Mouse (Mus musculus) colon, adult 2 months (tissue): ENCODE data around the gene Lmf2. TPM values are rescaled to one million over a fixed set of nuclear protein-coding genes. Genes with fewer than 3 reads are reported as not detected.

Experiments used
- polyA plus RNA-seq: library from polyadenylated mRNA; depleted of rRNA; stranded (reverse); fragments of >200 nt; gene quantifications from 2 replicates; pipeline ENCODE4 v1.2.3, GENCODE M21; 2012; rRNA removed

The Lmf2 gene
- 43.5 and 43.9 TPM in 2 replicates for polyA plus RNA-seq

GRCm38 (mm10) chr15:89355241-89356187, at the start of gene Lmf2, which contains the start of gene Ncaph2:
Gene Lmf2 (minus strand): TSS chr15:89355659.
Gene Ncaph2 (plus strand): TSS chr15:89355719.

GRCm38 (mm10) chr15:89384617-89385016, 29.2 kb upstream of the Lmf2 start, which contains the start of gene Klhdc7b:
Gene Klhdc7b (plus strand): TSS chr15:89384917.

GRCm38 (mm10) chr15:89378831-89379401, 23.5 kb upstream of the Lmf2 start, which contains the start of gene Odf3b:
Gene Odf3b (minus strand): TSS chr15:89379282.

DNA sequence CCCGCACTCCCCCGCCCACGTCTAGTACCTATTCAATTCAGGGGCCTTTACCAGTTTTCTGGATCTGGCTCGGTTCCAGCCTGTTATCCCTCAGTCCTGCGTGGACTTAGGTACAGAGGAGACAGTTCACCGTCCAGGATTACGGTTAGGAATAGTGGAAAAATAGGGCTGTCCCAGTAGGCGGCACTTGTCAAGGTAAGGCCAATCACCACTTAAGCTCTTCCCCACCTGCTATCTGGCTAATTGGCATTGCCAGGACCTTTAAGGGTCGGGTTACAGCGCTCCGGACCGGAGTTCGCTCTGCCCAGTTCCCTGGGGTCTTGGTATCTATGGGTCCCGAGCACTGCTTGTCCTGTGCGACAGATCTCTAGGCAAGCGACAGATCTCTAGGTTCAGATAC, 21.5 kb upstream of the Lmf2 start, which contains the start of gene Tymp:
TSS of gene Tymp (minus strand) at position 83 of the 400 bp plus-strand sequence.

DNA sequence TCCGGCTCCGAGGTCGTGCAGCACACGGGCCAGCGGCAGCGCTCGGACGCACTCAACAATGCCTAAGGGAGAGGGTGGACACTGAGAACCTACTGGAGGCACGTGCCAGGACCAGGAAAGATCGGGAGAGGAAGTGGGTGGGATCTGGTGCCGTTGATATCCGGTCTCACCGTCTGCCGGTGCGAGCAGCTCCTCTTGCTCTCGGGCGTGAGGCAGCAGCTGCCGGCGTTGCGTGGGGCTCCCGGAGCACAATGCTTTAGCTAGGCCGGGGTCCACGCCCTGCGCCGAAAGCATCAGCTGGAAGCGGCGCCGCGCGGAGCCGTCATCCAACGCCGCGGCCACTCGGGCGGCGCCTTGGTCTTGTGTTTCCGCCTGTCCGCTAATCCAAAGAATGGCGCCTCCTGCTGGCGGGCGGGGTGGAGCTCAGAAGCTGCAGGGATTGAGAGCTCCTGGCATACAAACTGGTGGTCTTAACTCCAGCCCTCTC, 18.3 kb upstream of the Lmf2 start, which contains the start of gene Sco2:
TSS of gene Sco2 (minus strand) at position 85 of the 487 bp plus-strand sequence.

DNA sequence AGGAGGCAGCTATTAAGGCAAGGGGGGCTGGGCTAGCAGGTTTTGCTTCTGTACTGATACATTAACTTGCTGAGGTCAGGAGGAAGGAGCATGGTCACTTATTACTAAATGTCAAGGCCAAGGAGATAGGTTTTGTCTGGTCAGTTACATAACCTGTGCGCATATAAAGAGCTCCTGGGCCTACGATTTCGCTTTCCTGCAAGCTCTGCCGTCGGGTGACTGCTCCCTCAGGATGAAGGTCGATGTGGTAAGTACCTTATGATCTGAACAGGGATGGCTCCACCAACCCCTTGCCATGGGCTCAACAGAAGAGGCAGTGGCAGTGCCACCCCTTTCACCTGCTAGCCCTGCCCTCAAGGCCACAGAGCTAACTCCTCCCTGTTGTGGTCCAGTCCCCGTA, 21.2 kb downstream of the Lmf2 start, which contains the start of gene Miox:
TSS of gene Miox (plus strand) at position 128 of the 400 bp plus-strand sequence.

DNA sequence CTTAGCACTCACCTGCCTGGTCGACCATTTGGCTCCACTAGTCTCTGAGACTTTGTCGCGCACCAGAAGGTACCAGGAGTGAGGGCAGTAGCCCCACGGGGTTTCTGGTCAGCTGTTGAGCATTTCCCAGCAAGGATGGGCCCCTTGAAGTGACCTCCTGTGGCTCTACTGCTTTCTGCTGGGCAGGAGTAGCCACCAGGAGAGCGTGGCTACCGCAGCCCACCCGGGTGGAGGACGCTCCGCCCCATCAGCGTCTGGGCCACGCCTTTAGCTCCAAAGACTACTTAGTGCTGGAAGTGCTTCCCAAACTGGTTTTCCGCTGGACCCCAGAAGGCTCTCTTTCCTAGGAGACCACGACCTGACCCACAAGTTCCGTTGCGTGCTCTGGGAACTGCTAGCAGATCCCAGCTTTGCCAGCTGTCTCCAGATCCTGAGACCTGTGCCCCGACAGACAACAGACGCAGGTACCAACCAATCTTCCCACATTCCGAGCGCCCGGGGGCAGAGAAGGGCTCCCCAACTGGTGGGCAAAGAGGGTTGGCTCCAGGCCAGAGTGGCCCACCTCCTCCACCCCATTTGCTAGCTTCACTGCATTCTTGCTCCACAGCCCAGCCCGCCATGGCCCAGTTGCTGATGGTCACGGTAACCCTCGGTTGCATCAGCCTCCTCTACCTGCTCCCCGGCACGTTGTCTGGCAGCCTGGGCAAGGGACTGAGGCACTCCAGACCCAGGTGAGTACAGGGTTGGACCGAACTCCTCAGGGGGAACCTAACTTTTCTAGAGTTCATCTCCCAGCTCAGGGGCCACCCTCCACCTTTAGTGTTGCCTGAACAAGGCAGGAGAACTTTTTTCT, 32.6 kb downstream of the Lmf2 start, which contains the start of gene Adm2:
TSS of gene Adm2 (plus strand) at position 51 of the 853 bp plus-strand sequence.

GRCm38 (mm10) chr15:89315190-89315731, 40.2 kb downstream of the Lmf2 start, which contains the start of gene Sbf1:
Gene Sbf1 (minus strand): TSS chr15:89315311.

Other genes starting within 250 kb of the Lmf2 start
- 27.6 and 29.1 TPM in 2 replicates for gene Tubgcp6, start 232.5 kb downstream of the Lmf2 start, polyA plus RNA-seq
- gene Hdac10, start 227.0 kb downstream of the Lmf2 start, polyA plus RNA-seq = 34.5 and 42.0 TPM in 2 replicates
- 4.7 and 4.8 TPM in 2 replicates for gene Mapk12, start 215.0 kb downstream of the Lmf2 start, polyA plus RNA-seq
- 3.1 and 3.6 TPM in 2 replicates for gene Mapk11, start 206.0 kb downstream of the Lmf2 start, polyA plus RNA-seq
- 407 and 411 TPM in 2 replicates for gene Plxnb2, start 174.9 kb downstream of the Lmf2 start, polyA plus RNA-seq
- gene Dennd6b, start 159.2 kb downstream of the Lmf2 start, polyA plus RNA-seq = 13.8 and 18.4 TPM in 2 replicates
- 241 and 282 TPM in 2 replicates for gene Ppp6r2, start 144.1 kb downstream of the Lmf2 start, polyA plus RNA-seq
- gene Sbf1, start 40.3 kb downstream of the Lmf2 start, polyA plus RNA-seq = 227 and 272 TPM in 2 replicates
- 0.30 and 1.4 TPM in 2 replicates for gene Adm2, start 32.9 kb downstream of the Lmf2 start, polyA plus RNA-seq
- 0.20 TPM in 1 of 2 replicates, not detected in the other for gene Miox, start 21.3 kb downstream of the Lmf2 start, polyA plus RNA-seq
- 122 and 131 TPM in 2 replicates for gene Ncaph2, start 60 bp upstream of the Lmf2 start, polyA plus RNA-seq
- 52.1 and 55.9 TPM in 2 replicates for gene Sco2, start 18.2 kb upstream of the Lmf2 start, polyA plus RNA-seq
- 8.3 and 8.6 TPM in 2 replicates for gene Tymp, start 21.4 kb upstream of the Lmf2 start, polyA plus RNA-seq
- 48.4 and 50.3 TPM in 2 replicates for gene Odf3b, start 23.6 kb upstream of the Lmf2 start, polyA plus RNA-seq
- 0.27 and 0.44 TPM in 2 replicates for gene Klhdc7b, start 29.3 kb upstream of the Lmf2 start, polyA plus RNA-seq
- 0.37 TPM in 1 of 2 replicates, not detected in the other for gene Syce3, start 54.8 kb upstream of the Lmf2 start, polyA plus RNA-seq
- gene Cpt1b, start 70.2 kb upstream of the Lmf2 start, polyA plus RNA-seq = 2.4 and 3.1 TPM in 2 replicates
- gene C730034F03Rik, start 73.9 kb upstream of the Lmf2 start, polyA plus RNA-seq = 0.54 and 0.65 TPM in 2 replicates
- gene Gm44502, start 74.0 kb upstream of the Lmf2 start, polyA plus RNA-seq = 2.7 and 4.2 TPM in 2 replicates
- gene Chkb, start 74.2 kb upstream of the Lmf2 start, polyA plus RNA-seq = 84.7 and 107 TPM in 2 replicates
- 2.3 and 2.4 TPM in 2 replicates for gene Mapk8ip2, start 98.3 kb upstream of the Lmf2 start, polyA plus RNA-seq
- gene Arsa, start 121.8 kb upstream of the Lmf2 start, polyA plus RNA-seq = 45.2 and 46.6 TPM in 2 replicates
- 11.4 and 11.7 TPM in 2 replicates for gene Shank3, start 144.0 kb upstream of the Lmf2 start, polyA plus RNA-seq
- gene Acr, start 212.7 kb upstream of the Lmf2 start, polyA plus RNA-seq = 0.21 and 0.28 TPM in 2 replicates
- 5.5 and 7.3 TPM in 2 replicates for gene Rabl2, start 236.3 kb upstream of the Lmf2 start, polyA plus RNA-seq